Mouse (Mus musculus) liver, postnatal 0 days (tissue): ENCODE results near the gene Egr2. TPM values are rescaled to one million over a fixed set of nuclear protein-coding genes. Genes with fewer than 3 reads are reported as not detected.

Source experiments
- ATAC-seq: fragments of 200-750 bp; cut with Nextera tagmentation; 2 replicates; pipeline ENCODE4 v1.8.0; 2017; ENCODE audit warnings: mild to moderate bottlenecking, moderate library complexity
- DNase-seq: peaks from one replicate; pipeline ENCODE4 v3.0.0-alpha.2; 2016
- H3K27ac ChIP-seq: fragments of 300-500 bp; sonication (generic); 2 replicates; pipeline ENCODE4 v1.5.1; 2014; ENCODE audit warnings: antibody characterized with exemption, moderate library complexity, mild to moderate bottlenecking, low read depth
- H3K27me3 ChIP-seq: fragments of 300-500 bp; sonication (generic); 2 replicates; pipeline ENCODE4 v1.6.1; 2014; ENCODE audit warnings: low read length, control low read depth, mixed read lengths; ENCODE audit not compliant: insufficient read depth
- H3K36me3 ChIP-seq: fragments of 300-500 bp; sonication (generic); replicated peaks from 2 replicates; pipeline ENCODE4 v1.6.1; 2014; ENCODE audit warnings: mild to moderate bottlenecking, control low read depth, low read length, moderate library complexity, mixed read lengths; ENCODE audit not compliant: insufficient read depth
- H3K4me1 ChIP-seq: fragments of 300-500 bp; sonication (generic); 2 replicates; pipeline ENCODE4 v1.6.1; 2014; ENCODE audit warnings: antibody characterized with exemption, mild to moderate bottlenecking, control low read depth; ENCODE audit not compliant: insufficient read depth
- H3K4me2 ChIP-seq: fragments of 300-500 bp; sonication (generic); 2 replicates; pipeline ENCODE4 v1.6.1; 2014; ENCODE audit warnings: low read depth, mild to moderate bottlenecking, low read length, moderate library complexity, mixed read lengths
- H3K4me3 ChIP-seq: fragments of 300-500 bp; sonication (generic); 2 replicates; pipeline ENCODE4 v1.5.1; 2014; ENCODE audit warnings: low read depth, low read length
- H3K9ac ChIP-seq: fragments of 300-500 bp; sonication (generic); replicated peaks from 2 replicates; pipeline ENCODE4 v1.6.1; 2014; ENCODE audit warnings: mild to moderate bottlenecking, moderate library complexity
- H3K9me3 ChIP-seq: fragments of 300-500 bp; sonication (generic); 2 replicates; pipeline ENCODE4 v1.6.1; 2016; ENCODE audit warnings: mild to moderate bottlenecking, control low read depth, low read length, mixed read lengths
- CTCF ChIP-seq: sonication (generic); IDR thresholded peaks from 2 replicates; pipeline ENCODE4 v1.5.1; 2016; ENCODE audit warnings: antibody characterized with exemption, low read depth
- EP300 ChIP-seq: IDR thresholded peaks from 2 replicates; pipeline ENCODE4 v1.6.1; 2016; ENCODE audit warnings: antibody characterized with exemption, low read depth, mild to moderate bottlenecking
- WGBS: fragments of 180-500 bp; shearing (Covaris S2); extraction: QIAGEN DNeasy Blood & Tissue Kit; methylation state at CpG from one replicate; pipeline ENCODE4 v1.1.7; 2014; ENCODE audit not compliant: insufficient replicate concordance; 5-methylcytosine and 5-hydroxymethylcytosine counted together
- polyA plus RNA-seq: library from polyadenylated mRNA; unstranded; fragments of >200 nt; fragmentation: Nextera tagmentation; extraction: Ambion mirVana; gene quantifications from 2 replicates; pipeline ENCODE4 v1.2.1, GENCODE M21; 2015

Gene Egr2
- polyA plus RNA-seq, 1 experiment from 2014 or later: 0.33 TPM

GRCm38 (mm10) chr10:67512871-67513270 lies 22.4 kb upstream of the Egr2 start:
- no peak overlapping the region for H3K4me3 ChIP-seq
- H3K27me3 ChIP-seq: no peaks in the 10 kb centered on the region
- H3K4me2 ChIP-seq: no peak overlapping the region
- H3K36me3 ChIP-seq: no peaks in the 10 kb centered on the region
- TF ChIP-seq CTCF (no peak), EP300 (no peak)
- no peaks in the 10 kb centered on the region for H3K9me3 ChIP-seq
- DNase-seq (no peak), ATAC-seq (no peak)
- no peaks in the 10 kb centered on the region for H3K4me1 ChIP-seq
- H3K27ac ChIP-seq: no peak overlapping the region
- no peak overlapping the region for H3K9ac ChIP-seq
- 73% methylated on average over 7 of the region's 7 CpGs for WGBS

GRCm38 (mm10) chr10:67518733-67519132 lies 16.5 kb upstream of the Egr2 start:
- H3K4me3 ChIP-seq: no peak overlapping the region
- DNase-seq (no peak), ATAC-seq (no peak)
- H3K27me3 ChIP-seq: no peaks in the 10 kb centered on the region
- no peaks in the 10 kb centered on the region for H3K9me3 ChIP-seq
- H3K27ac ChIP-seq: no peak overlapping the region
- no peak for TF ChIP-seq CTCF
- no peak for TF ChIP-seq EP300
- no peak overlapping the region for H3K4me2 ChIP-seq
- WGBS: 54% methylated on average over 3 of the region's 3 CpGs
- no peaks in the 10 kb centered on the region for H3K4me1 ChIP-seq
- no peaks in the 10 kb centered on the region for H3K36me3 ChIP-seq
- no peak overlapping the region for H3K9ac ChIP-seq

- no peak overlapping the region for H3K4me3 ChIP-seq
- ATAC-seq: no peak
- 76% methylated on average over 3 of the region's 3 CpGs for WGBS
- H3K27ac ChIP-seq: no peak overlapping the region
- H3K9me3 ChIP-seq: no peaks in the 10 kb centered on the region
- H3K4me1 ChIP-seq: no peaks in the 10 kb centered on the region
- H3K27me3 ChIP-seq: no peaks in the 10 kb centered on the region
- no peak overlapping the region for H3K4me2 ChIP-seq
- H3K9ac ChIP-seq: no peak overlapping the region
- DNase-seq: no peak
- no peaks in the 10 kb centered on the region for H3K36me3 ChIP-seq
- no peak for TF ChIP-seq EP300
- no peak for TF ChIP-seq CTCF
These were observed 11.1 kb upstream of the Egr2 start for GRCm38 (mm10) chr10:67524130-67524529.

GRCm38 (mm10) chr10:67524694-67525093 lies 10.6 kb upstream of the Egr2 start:
- Histone ChIP-seq H3K4me3 (no peak overlapping the region), H3K36me3 (no peaks in the 10 kb centered on the region), H3K9ac (no peak overlapping the region), H3K4me2 (no peak overlapping the region), H3K27me3 (no peaks in the 10 kb centered on the region), H3K9me3 (no peaks in the 10 kb centered on the region), H3K4me1 (no peaks in the 10 kb centered on the region), H3K27ac (no peak overlapping the region)
- no peak for ATAC-seq
- TF ChIP-seq EP300: no peak
- no peak for TF ChIP-seq CTCF
- DNase-seq: no peak
- WGBS: 84% methylated on average over 7 of the region's 7 CpGs

GRCm38 (mm10) chr10:67526435-67526834 lies 8.8 kb upstream of the Egr2 start:
- Histone ChIP-seq H3K4me1 (no peaks in the 10 kb centered on the region), H3K9me3 (no peaks in the 10 kb centered on the region), H3K27me3 (no peaks in the 10 kb centered on the region), H3K4me2 (no peak overlapping the region), H3K36me3 (no peaks in the 10 kb centered on the region), H3K4me3 (no peak overlapping the region), H3K9ac (no peak overlapping the region), H3K27ac (no peak overlapping the region)
- DNase-seq: no peak
- WGBS: 79% methylated on average over 9 of the region's 9 CpGs
- no peak for ATAC-seq
- TF ChIP-seq CTCF (no peak), EP300 (no peak)

GRCm38 (mm10) chr10:67529769-67530168 lies 5.5 kb upstream of the Egr2 start:
- no peak overlapping the region for H3K4me2 ChIP-seq
- no peak overlapping the region for H3K27ac ChIP-seq
- no peaks in the 10 kb centered on the region for H3K36me3 ChIP-seq
- no peaks in the 10 kb centered on the region for H3K4me1 ChIP-seq
- DNase-seq: no peak
- ATAC-seq: no peak
- 69% methylated on average over 4 of the region's 4 CpGs for WGBS
- TF ChIP-seq CTCF (no peak), EP300 (no peak)
- H3K9ac ChIP-seq: no peak overlapping the region
- H3K9me3 ChIP-seq: no peaks in the 10 kb centered on the region
- H3K4me3 ChIP-seq: no peak overlapping the region
- H3K27me3 ChIP-seq: peaks cover 20% of the 10 kb centered on the region

- DNase-seq (peak; percentile 78), ATAC-seq (peak; percentile 37)
- Histone ChIP-seq H3K4me3 (peak overlapping the region; percentile 63), H3K4me2 (peak overlapping the region; percentile 97), H3K9me3 (no peaks in the 10 kb centered on the region), H3K27ac (no peak overlapping the region), H3K36me3 (no peaks in the 10 kb centered on the region), H3K9ac (peak overlapping the region; percentile 53; the same call in 1 of the 2 replicates), H3K4me1 (peaks cover 26% of the 10 kb centered on the region), H3K27me3 (peaks cover 69% of the 10 kb centered on the region)
- TF ChIP-seq EP300 (no peak), CTCF (peak; percentile 79)
- WGBS: 1% methylated on average over 35 of the region's 35 CpGs
These were observed 697 bp downstream of the Egr2 start for GRCm38 (mm10) chr10:67535972-67536371.
